Mouse (Mus musculus): ENCODE data around the gene Gm10959.
"Not testable (repeated sequence)": the region's sequence is repeated elsewhere in the genome, so short reads cannot be mapped to it uniquely, and the experiment has no call there.

Gm10959 gene

GRCm38 (mm10) chr3:122919260-122919659 is at the start of gene Gm10959:
Gene Gm10959 (minus strand): TSS chr3:122919360.
- no peak for DNase-seq (ENCODE audit: low spot score in 2 of 2)

GRCm38 (mm10) chr3:122968391-122968790 is 49.2 kb upstream of the Gm10959 start:
- DNase-seq (ENCODE audit: low spot score in 2 of 2): no peak

DNA sequence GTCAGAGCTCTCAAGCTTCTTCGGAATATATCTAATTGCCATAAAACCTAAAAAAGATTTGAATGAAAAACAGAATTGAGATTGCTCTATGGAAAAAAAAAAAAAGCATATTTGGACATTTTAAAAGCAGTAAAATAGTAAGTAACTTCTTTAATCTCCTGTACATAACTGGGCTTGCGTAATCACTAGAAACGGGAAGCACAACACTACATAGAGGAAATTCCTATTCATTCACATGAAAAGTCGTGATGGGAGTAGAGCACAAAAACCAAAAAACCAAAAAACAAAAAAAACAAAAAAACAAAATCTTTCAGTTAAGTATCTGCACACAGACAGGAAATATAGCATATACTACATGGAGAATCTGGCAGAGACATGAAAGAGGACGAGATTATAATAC is 45.1 kb upstream of the Gm10959 start:
- no peak for DNase-seq (ENCODE audit: low spot score in 2 of 2)

- DNase-seq (ENCODE audit: low spot score in 2 of 2): no peak
Observed at GRCm38 (mm10) chr3:122950129-122950528, 31.0 kb upstream of the Gm10959 start.

- DNase-seq (ENCODE audit: low spot score in 2 of 2): no peak
Observed at GRCm38 (mm10) chr3:122943387-122943890, 24.3 kb upstream of the Gm10959 start.

DNA sequence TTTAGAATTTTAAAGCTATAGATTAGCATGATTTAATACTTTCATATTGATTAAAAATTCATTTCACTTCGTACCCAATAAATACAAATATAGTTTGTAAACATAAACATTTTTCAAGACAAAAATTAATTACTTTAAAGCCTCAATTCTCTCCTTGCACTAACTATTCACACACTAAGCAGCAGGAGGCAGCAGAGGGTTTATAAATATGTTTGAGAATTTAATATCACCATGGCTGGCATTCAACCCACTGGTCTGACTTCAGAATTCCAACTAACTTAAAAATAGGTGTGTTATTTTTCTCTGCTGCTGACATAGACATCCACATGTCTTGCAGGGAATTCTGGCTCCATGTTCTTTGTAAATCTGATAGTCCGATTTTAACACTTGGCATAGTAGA is 20.1 kb upstream of the Gm10959 start:
- DNase-seq (ENCODE audit: low spot score in 2 of 2): peak; percentile 28 to 63

GRCm38 (mm10) chr3:122937176-122937575 is 18.0 kb upstream of the Gm10959 start:
- DNase-seq (ENCODE audit: low spot score in 2 of 2): not testable (repeated sequence)

DNA sequence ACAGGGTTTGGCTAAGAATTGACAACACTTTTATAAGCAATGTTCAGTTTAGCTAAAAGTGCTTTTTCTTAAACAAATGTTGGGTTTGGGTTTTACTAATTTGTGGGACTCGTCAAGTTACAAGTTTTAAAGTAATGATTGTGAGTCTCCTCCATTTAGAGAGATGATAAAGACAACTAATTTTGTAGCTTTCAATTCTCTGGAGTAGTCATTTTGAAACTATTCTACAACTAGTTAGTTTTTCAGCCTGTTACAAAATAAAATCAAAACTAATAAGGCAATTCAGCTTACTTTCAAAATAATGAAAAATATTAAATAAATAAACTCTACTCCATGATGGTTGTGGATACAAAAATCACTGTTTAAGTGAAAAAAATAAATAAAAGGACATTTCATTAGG is 13.3 kb upstream of the Gm10959 start:
- no peak for DNase-seq (ENCODE audit: low spot score in 2 of 2)

- DNase-seq (ENCODE audit: low spot score in 2 of 2): no peak
Observed at GRCm38 (mm10) chr3:122929723-122930122, 10.6 kb upstream of the Gm10959 start.

- peak; percentile 95 to 96 for DNase-seq (ENCODE audit: low spot score in 2 of 2)
Observed at GRCm38 (mm10) chr3:122924009-122924914, 5.1 kb upstream of the Gm10959 start, which contains the start of gene 1810037I17Rik. Gene 1810037I17Rik (plus strand): TSS chr3:122924203.

DNA sequence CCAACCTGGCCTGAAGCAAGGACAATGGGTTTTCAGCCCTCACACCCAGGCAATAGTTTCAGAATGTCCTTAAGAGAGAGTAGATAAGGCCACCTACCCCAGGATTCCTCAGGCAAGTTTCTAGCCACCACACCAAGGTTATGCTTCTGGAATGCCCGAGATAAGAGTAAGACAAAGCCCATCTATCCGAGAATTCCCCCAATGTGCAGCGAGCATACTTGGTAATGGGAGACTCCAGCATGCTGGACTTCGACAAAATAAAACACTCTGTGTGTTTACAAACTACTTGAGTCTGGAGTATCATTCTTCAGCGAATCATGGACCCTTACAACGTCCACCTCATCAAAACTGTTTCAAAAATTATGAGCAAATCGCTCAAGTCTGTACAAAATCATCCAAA is 4.0 kb upstream of the Gm10959 start:
- DNase-seq (ENCODE audit: low spot score in 2 of 2): no peak

- DNase-seq (ENCODE audit: low spot score in 2 of 2): no peak
Observed at GRCm38 (mm10) chr3:122921676-122922527, 2.7 kb upstream of the Gm10959 start.

- no peak for DNase-seq (ENCODE audit: low spot score in 2 of 2)
Observed at GRCm38 (mm10) chr3:122920572-122921435, 1.6 kb upstream of the Gm10959 start.

GRCm38 (mm10) chr3:122918672-122919071 is 488 bp downstream of the Gm10959 start:
- no peak for DNase-seq (ENCODE audit: low spot score in 2 of 2)

GRCm38 (mm10) chr3:122916191-122916680 is 2.9 kb downstream of the Gm10959 start:
- no peak for DNase-seq (ENCODE audit: low spot score in 2 of 2)

GRCm38 (mm10) chr3:122915493-122915892 is 3.7 kb downstream of the Gm10959 start:
- no peak for DNase-seq (ENCODE audit: low spot score in 2 of 2)

GRCm38 (mm10) chr3:122907841-122908240 is 11.3 kb downstream of the Gm10959 start:
- no peak for DNase-seq (ENCODE audit: low spot score in 2 of 2)

DNA sequence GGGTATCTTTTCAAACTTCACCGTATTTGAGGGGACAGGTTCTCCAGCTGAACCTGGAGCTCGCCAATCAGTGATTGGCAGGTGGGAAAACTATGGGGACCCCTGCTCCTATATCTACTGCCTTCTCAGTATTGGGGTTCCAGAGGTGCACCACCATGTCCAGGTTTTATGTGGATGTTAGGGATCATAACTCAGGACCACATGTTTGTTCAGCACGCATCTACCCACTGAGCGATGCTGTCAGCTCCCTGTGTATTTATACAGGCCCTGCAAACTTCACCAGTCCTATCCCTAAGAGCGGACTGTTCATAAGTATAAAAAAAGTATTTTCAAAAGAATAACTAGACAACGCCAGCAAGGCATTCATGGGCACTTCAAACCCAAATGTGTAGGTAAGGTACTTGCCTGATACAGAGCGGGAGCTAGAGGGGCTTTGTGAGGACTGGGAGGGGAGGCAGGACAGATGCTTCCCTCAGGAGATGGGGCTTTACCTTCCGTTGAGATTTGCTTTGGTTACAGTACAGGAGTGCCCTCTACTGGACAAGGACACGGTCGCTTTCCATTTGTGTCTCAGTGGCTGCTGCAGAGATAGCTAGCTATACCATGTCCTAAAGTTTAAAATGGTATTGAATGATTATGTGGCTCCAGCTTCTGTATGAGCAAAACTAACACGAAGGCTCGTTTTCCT is 15.3 kb downstream of the Gm10959 start:
- DNase-seq (ENCODE audit: low spot score in 2 of 2): no peak

GRCm38 (mm10) chr3:122898254-122898653 is 20.9 kb downstream of the Gm10959 start:
- DNase-seq (ENCODE audit: low spot score in 2 of 2): no peak

DNA sequence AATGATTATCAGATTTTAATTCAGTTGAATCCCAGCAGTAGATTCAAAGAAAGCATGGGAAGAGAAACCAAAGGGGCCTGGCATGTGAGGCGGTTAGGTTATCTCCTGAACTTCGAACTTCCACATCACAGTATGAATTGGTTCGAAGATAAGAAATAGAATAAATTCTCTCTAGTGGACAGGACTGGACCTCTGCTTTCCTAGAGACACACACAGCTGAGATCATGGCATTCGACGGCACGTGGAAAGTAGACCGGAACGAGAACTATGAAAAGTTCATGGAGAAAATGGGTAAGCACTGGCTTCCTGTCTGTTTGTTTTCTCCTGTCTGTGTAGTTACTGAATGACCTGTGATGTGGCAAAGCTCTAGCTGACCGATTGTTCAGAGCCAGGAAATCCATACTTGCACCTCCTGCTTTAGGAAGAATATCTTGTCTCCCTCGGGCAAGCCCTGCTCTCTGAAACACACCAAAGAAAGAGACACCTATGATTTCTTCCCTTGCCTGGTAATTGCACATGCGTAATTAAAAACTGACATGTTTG is 23.9 kb downstream of the Gm10959 start:
- DNase-seq (ENCODE audit: low spot score in 2 of 2): no peak

All from heart, adult 9 months (tissue).